Mouse (Mus musculus) kidney, adult 2 months (tissue): ENCODE data around the gene Rassf8. TPM values are rescaled to one million over a fixed set of nuclear protein-coding genes. Genes with fewer than 3 reads are reported as not detected.

Source experiments
- DNase-seq: peaks from one replicate; pipeline ENCODE4 v3.0.0; 2021
- H3K27ac ChIP-seq: fragments of 200-500 bp; 2 replicates; pipeline ENCODE4 v1.5.1; 2012; ENCODE audit warnings: low read depth, low read length, control low read depth, inconsistent platforms; ENCODE audit not compliant: insufficient read depth
- H3K27me3 ChIP-seq: fragments of 200-500 bp; replicated peaks from 2 replicates; pipeline ENCODE4 v1.6.1; 2012; ENCODE audit warnings: mild to moderate bottlenecking, moderate library complexity, low read length, inconsistent platforms; ENCODE audit not compliant: control insufficient read depth, insufficient read depth
- H3K36me3 ChIP-seq: fragments of 200-500 bp; 2 replicates; pipeline ENCODE4 v1.6.1; 2012; ENCODE audit warnings: mild to moderate bottlenecking, moderate library complexity, low read length, inconsistent platforms; ENCODE audit not compliant: control insufficient read depth, insufficient read depth
- H3K4me1 ChIP-seq: fragments of 200-500 bp; 2 replicates; pipeline ENCODE4 v1.6.1; 2011; ENCODE audit warnings: low read length; ENCODE audit not compliant: control insufficient read depth, insufficient read depth
- H3K4me3 ChIP-seq: fragments of 200-500 bp; 2 replicates; pipeline ENCODE4 v1.5.1; 2011; ENCODE audit warnings: mild to moderate bottlenecking, low read depth, low read length, control low read depth; ENCODE audit not compliant: insufficient read depth
- CTCF ChIP-seq: fragments of 200-500 bp; conservative IDR thresholded peaks from 2 replicates; pipeline ENCODE4 v1.5.1; 2011; ENCODE audit warnings: low read depth, mild to moderate bottlenecking, control low read depth, low read length, moderate library complexity, mixed read lengths; ENCODE audit not compliant: insufficient read depth, insufficient read length
- POLR2A ChIP-seq: fragments of 200-500 bp; IDR thresholded peaks from one replicate; pipeline ENCODE4 v1.6.1; 2011; ENCODE audit warnings: low read depth, low read length, control low read depth
- WGBS: fragments of 180-500 bp; shearing (Covaris S2); methylation state at CpG from one replicate; pipeline ENCODE4 v1.1.7; 2018; 5-methylcytosine and 5-hydroxymethylcytosine counted together
- polyA plus RNA-seq: library from polyadenylated mRNA; depleted of rRNA; stranded (reverse); fragments of >200 nt; gene quantifications from 2 replicates; pipeline ENCODE4 v1.2.3, GENCODE M21; 2012

The Rassf8 gene
- polyA plus RNA-seq, 1 experiment, result 33.9 TPM

DNA sequence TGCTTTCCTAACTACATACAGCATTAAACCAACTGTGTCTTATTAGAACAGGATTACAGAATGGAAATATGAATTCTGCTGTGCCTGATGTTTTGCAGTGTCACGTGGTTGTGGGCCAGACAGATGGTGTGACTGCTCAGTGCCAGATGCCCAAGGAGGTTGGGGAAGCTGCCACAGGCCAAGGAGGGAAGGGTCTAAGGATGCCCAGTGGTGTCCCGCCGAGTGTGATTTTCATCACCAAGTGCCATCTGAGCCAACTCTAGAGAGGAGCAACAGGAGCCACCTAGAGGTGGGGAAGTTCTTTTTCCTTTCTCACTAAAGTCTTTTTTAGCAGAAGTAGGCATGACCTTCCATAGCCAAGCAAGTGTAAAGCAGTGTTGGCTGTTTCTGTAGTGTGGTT is 3.8 kb downstream of the Rassf8 start:
- Histone ChIP-seq H3K27ac (no peak overlapping the region), H3K4me3 (no peak overlapping the region), H3K4me1 (peaks cover 8% of the 10 kb centered on the region; the same call in 1 of the 2 replicates), H3K27me3 (no peaks in the 10 kb centered on the region), H3K36me3 (no peaks in the 10 kb centered on the region)
- no peak for DNase-seq
- no peak for TF ChIP-seq CTCF
- TF ChIP-seq POLR2A, result no peak
- WGBS, result 85% methylated on average over 3 of the region's 3 CpGs

DNA sequence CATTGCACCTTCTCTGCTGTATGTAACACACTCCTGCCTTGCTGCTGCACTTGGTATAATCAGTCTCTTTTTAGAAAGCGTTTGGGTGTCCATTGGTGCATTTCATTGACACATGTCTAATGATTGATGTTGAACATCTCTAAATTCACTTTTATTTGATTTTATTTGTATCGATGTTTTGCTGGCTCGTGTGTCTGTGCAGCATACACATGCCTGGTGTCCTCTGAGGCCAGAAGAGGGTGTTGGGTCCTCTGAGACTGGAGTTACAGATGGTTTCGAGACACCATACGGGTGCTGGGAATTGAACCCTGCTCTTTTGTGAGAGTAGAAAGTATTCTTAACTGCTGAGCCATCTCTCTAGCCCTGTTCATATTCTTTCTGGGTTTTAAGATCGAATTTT is 6.7 kb downstream of the Rassf8 start:
- WGBS, result 89% methylated on average over 6 of the region's 6 CpGs
- H3K4me3 ChIP-seq, result no peak overlapping the region
- TF ChIP-seq POLR2A (no peak), CTCF (no peak; the same call in 1 of the 2 replicates)
- DNase-seq, result no peak
- peaks cover 15% of the 10 kb centered on the region for H3K4me1 ChIP-seq
- H3K36me3 ChIP-seq, result no peaks in the 10 kb centered on the region
- no peaks in the 10 kb centered on the region for H3K27me3 ChIP-seq
- H3K27ac ChIP-seq, result no peak overlapping the region

DNA sequence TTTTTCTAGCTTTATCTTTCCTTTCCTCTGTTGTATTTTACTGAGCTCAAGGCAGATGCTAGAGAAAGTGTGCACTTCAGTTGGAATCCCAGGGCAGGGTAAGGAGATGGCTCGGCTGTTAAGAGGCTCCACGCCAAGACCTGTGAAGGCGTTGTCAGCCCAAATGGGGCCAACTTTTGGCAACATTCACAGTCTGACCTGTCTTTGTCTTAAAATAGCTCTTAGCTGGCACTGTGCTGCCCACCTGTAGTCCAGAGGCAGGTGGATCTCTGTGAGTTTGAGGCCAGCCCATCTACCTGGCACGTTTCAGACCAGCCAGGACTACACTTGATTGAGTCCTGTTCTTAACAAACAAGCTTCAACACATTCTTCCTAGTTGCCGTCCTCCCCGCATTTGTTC is 7.9 kb downstream of the Rassf8 start:
- no peak overlapping the region for H3K27ac ChIP-seq
- TF ChIP-seq CTCF, result no peak
- no peak for TF ChIP-seq POLR2A
- 83% methylated on average over 6 of the region's 6 CpGs for WGBS

DNA sequence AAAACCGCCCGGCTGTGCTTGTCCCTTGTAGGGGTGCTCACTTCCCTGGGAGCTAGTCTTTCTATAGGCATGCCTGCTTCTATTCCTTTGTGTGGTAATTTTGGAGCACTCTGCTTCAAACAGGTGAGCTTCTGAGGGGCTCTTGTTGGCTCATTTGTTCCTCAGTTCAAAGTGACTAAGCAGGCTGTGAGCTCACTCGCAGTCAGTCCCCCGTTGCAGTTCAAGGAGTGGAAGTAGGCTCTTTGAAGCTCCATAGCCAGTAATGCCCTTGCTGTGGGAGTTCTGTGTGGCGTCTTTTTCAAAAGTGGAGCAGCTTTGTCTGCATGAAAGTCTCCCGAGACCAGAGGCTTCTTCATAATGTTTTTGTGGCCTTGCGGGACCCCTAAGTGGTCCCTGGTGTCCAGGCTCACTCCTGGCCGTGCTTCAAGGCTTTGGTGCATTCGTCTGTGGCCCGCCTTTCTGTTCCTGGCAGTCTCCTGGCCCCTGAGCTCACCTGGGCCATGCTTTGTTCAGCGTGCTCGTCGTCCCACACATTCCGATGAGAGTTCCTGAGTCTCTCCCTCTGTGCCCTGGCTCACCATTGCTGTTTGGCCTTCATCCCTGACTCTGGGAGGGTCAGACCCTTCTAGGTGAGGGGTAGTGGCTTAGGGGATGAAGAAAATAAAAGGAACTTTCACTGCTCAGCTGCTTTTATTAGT is 9.5 kb downstream of the Rassf8 start:
- no peak for TF ChIP-seq POLR2A
- no peak for TF ChIP-seq CTCF
- Histone ChIP-seq H3K4me1 (peaks cover 30% of the 10 kb centered on the region), H3K27ac (no peak overlapping the region), H3K27me3 (no peaks in the 10 kb centered on the region), H3K4me3 (no peak overlapping the region), H3K36me3 (no peaks in the 10 kb centered on the region)
- no peak for DNase-seq
- WGBS, result 61% methylated on average over 14 of the region's 14 CpGs

More for the DNA sequence above, 7.9 kb downstream of the Rassf8 start:
- Histone ChIP-seq H3K4me3 (no peak overlapping the region), H3K27me3 (no peaks in the 10 kb centered on the region), H3K4me1 (peaks cover 16% of the 10 kb centered on the region), H3K36me3 (no peaks in the 10 kb centered on the region)
- no peak for DNase-seq

DNA sequence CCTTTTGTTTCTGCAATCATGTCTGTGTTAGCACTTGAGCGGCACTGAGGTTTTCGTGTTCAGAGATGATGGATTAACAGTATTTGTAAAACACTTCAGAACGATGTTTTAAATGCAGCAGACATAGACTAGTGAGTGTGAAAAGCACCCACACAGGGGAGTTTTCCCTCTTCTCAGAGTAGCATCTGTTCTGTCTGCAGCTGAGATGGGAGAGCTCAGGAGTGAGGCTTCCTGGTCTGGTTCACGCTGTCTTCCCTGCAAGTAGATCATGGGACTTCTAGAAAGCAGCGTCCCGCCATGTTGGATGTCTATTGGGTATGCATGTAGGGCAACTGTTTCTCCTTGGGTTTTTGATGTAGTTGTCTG is 10.1 kb downstream of the Rassf8 start:
- H3K4me3 ChIP-seq, result no peak overlapping the region
- H3K27ac ChIP-seq, result no peak overlapping the region
- no peaks in the 10 kb centered on the region for H3K36me3 ChIP-seq
- TF ChIP-seq POLR2A (no peak), CTCF (no peak)
- peaks cover 32% of the 10 kb centered on the region for H3K4me1 ChIP-seq
- 84% methylated on average over 6 of the region's 6 CpGs for WGBS
- DNase-seq, result no peak
- no peaks in the 10 kb centered on the region for H3K27me3 ChIP-seq

DNA sequence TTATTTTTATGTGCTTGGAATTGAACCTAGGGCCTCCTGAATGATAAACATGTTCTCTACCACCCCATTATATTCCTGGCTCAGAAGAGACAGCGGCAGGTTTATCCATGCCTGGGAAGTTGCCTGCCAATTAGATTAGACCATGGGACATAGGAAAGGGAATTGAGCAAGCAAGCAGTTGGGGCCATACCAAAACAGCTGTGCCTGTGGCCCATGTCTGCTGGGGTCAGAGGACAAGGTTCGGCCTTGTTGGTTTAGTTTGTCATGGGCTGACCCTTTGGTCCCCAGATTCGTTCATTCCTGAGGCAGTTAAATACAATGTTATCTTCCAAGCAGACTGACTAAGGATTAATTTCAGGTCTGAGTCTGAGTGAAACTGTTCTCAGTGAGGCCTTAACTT is 10.8 kb downstream of the Rassf8 start:
- Histone ChIP-seq H3K4me1 (peaks cover 32% of the 10 kb centered on the region), H3K36me3 (no peaks in the 10 kb centered on the region), H3K4me3 (no peak overlapping the region), H3K27me3 (no peaks in the 10 kb centered on the region), H3K27ac (no peak overlapping the region)
- no peak for TF ChIP-seq CTCF
- 49% methylated on average over 3 of the region's 3 CpGs for WGBS
- DNase-seq, result peak; percentile 57

DNA sequence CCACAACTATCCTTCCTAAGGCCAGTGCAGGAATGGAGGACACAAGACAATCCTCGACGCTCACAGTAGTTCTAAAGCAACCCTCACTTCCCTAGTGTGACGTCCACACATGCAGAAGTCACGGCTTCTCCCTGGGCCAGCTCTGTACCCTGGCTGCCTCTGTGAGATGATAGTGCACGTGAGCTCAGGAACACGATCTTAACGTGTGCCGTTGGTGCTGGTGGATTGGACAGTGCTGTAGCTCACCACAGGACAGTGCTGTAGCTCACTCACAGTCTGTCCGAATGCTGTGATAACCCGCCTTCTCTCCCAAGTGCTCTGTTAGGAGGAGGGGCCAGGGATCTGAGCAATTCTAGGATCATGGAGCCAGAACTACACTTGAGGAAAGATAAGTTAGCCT is 12.1 kb downstream of the Rassf8 start:
- no peak for DNase-seq
- Histone ChIP-seq H3K27ac (no peak overlapping the region), H3K27me3 (no peaks in the 10 kb centered on the region), H3K36me3 (no peaks in the 10 kb centered on the region), H3K4me1 (peaks cover 31% of the 10 kb centered on the region), H3K4me3 (no peak overlapping the region)
- WGBS, result 76% methylated on average over 10 of the region's 10 CpGs
- TF ChIP-seq CTCF (no peak), POLR2A (no peak)
